Mouse (Mus musculus): Measurements from ENCODE around the gene Wwp2.

Wwp2 gene

GRCm38 (mm10) chr8:107555231-107555630 is 119.1 kb downstream of the Wwp2 start:
- in situ Hi-C loops (cut with MboI, MseI) = no loop called here

GRCm38 (mm10) chr8:107556511-107556936 is 120.4 kb downstream of the Wwp2 start:
- in situ Hi-C loops (cut with MboI, MseI) = no loop called here

- in situ Hi-C loops (cut with MboI, MseI) = no loop called here
Observed at GRCm38 (mm10) chr8:107560820-107561536, 124.8 kb downstream of the Wwp2 start.

DNA sequence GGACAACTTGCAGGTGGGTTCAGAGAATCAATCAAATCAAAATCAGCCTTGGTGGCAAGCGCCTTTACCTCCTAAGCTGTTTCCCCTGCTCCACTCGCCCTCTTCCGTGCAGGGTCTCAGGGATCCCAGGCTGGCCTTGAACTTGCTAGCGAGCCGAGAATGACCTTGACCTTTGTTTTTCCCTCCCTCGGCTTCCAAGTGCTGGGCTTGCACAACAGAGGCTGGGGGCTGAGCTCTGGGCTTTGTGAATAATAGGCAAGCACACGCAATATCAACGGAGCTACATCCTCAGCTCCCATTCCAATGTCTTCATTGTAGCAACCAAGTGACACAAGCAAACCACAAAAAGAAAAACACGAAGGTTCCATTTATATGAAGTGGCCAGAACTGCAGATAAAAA is 126.0 kb downstream of the Wwp2 start:
- in situ Hi-C loops (cut with MboI, MseI) = no loop called here

GRCm38 (mm10) chr8:107571046-107571445 is 134.9 kb downstream of the Wwp2 start:
- in situ Hi-C loops (cut with MboI, MseI) = no loop called here

GRCm38 (mm10) chr8:107571486-107572135 is 135.4 kb downstream of the Wwp2 start:
- in situ Hi-C loops (cut with MboI, MseI) = no loop called here

DNA sequence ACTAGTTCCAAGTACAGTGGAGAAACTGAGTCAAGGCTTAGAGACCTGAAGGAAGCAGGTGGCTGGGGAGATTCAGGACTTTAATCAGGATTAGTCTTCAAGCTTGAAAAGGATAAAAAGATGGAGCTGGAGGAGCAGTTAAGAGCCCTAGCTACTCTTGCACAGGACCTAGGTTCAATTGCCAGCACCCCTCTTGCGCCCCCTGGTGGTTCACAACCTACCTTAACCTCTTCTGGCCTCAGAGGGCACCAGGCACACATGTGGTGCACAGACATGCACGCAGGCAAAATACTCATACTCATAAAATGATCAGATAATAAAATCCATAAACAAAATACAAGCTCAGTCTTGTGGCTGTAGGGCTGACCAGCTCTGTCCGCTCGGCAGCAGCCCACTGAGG is 136.3 kb downstream of the Wwp2 start:
- in situ Hi-C loops (cut with MboI, MseI) = no loop called here

- in situ Hi-C loops (cut with MboI, MseI) = loop anchor here (5.0 kb wide), 1 partner anchor 122 kb away; no protein-coding TSS in a partner anchor
Observed at GRCm38 (mm10) chr8:107574771-107575170, 138.6 kb downstream of the Wwp2 start.

DNA sequence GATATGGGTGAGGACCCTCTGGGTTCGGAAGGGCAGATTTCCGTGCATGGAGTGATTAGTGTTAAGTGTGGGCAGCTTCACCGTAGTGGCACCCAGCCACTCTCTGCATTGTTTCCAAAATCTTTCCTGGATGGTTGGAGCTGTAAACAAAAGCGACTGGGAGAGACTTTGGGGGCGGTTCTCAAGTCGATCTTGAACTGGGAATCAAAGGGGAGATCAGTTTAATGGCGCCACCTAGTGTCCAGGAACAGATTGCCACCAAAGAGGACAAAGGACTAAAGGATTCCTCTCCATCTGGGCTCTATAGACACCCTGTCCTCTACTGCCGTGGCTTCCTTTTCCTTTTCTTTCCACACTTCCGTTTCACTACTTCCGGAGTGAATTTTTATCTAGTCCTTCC is 140.5 kb downstream of the Wwp2 start:
- in situ Hi-C loops (cut with MboI, MseI) = loop anchor here (5.0 kb wide), 1 partner anchor 124 kb away; no protein-coding TSS in a partner anchor

GRCm38 (mm10) chr8:107577640-107578039 is 141.5 kb downstream of the Wwp2 start:
- in situ Hi-C loops (cut with MboI, MseI) = loop anchor here (5.0 kb wide), 1 partner anchor 125 kb away; no protein-coding TSS in a partner anchor

DNA sequence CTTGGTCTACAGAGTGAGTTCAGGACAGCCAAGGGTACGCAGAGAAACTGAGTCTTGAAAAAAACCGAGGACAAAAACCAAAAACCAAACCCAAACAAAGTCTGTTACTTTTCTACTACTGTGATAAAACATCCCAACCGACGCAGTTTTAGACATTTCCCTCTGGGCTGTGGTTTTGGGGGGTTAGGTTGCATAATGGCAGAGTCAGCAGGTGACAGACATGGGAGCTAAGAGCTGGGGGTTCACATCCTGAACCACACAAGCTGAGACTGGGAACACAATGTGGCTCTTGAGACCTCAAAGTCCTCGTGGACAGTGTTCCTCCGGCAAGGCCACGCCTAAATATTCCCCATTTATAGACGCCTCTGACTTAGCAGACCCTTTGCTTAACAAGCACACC is 142.0 kb downstream of the Wwp2 start:
- in situ Hi-C loops (cut with MboI, MseI) = loop anchor here (5.0 kb wide), 1 partner anchor 126 kb away; no protein-coding TSS in a partner anchor

- in situ Hi-C loops (cut with MboI, MseI) = loop anchor here (5.0 kb wide), 1 partner anchor 126 kb away; no protein-coding TSS in a partner anchor
Observed at GRCm38 (mm10) chr8:107578541-107578940, 142.4 kb downstream of the Wwp2 start.

DNA sequence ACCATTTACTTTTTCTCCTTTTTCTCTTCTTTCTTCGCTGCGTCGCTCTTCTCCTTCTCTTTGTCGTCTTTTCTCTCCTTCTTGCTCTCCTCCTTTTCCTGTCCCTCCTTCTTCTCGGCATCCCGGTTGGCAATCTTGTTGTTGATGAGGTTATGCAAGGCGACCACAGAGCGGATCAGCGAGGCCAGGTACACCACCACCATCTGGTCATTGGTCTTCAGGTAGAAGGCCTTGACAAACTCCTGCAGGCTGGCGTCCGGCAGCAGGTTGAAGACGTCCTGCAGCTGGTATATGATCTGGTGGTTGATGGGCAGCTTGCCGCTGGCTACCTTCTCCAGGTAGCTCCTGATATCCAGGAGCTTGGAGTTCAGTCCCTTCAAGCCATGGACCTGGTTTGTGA is 144.7 kb downstream of the Wwp2 start:
- in situ Hi-C loops (cut with MboI, MseI) = no loop called here

GRCm38 (mm10) chr8:107581536-107581935 is 145.4 kb downstream of the Wwp2 start:
- in situ Hi-C loops (cut with MboI, MseI) = no loop called here

DNA sequence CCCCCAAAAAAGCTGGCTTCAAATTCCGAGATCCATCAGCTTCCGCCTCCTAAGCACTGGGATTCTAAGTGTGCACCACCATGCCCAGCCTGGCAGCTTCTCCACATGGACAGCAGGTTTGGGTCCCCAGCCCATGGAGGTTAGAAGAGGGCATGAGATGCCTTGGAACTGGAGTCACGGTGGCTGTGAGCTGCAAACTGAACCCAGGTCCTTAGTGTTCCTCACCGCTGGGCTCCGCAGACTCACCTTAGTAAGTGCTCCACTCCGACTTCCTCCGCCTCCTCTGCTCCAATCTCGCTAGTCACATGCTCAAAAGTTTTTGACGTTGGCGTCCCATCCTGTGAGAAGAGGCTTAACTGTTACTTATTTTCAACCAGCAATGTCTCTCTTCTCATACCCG is 146.0 kb downstream of the Wwp2 start:
- in situ Hi-C loops (cut with MboI, MseI) = no loop called here

DNA sequence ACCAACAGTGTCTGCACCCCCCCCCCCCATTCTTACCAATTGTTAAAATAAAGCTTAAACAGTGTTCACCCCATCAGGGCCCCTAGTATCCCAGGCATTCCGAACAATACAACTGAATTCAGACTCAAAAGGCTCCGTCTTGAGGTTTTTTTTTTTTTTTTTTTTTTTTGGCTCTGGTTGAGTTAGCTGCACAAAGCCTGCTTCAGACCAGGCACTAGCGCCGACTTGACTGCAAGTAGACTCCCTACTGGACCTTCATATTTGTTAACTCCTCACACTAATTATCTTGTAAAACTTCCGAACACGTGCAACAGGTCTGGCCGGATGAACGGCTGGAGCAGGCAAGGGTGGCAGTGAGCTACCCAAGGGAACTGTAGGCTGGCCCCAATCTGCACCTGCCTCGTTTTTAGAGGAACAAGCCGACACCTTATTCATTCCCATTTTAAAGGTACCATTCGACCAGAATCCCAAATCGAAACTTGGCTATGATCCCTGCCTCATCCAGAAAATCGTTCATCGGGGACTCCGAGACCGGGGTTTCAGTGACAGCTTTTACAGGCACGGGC is 151.3 kb downstream of the Wwp2 start:
- in situ Hi-C loops (cut with MboI, MseI) = no loop called here

GRCm38 (mm10) chr8:107587995-107588780 is 152.0 kb downstream of the Wwp2 start, which contains the start of gene Psmd7:
Psmd7 (minus strand) TSS chr8:107588464.
- in situ Hi-C loops (cut with MboI, MseI) = no loop called here

DNA sequence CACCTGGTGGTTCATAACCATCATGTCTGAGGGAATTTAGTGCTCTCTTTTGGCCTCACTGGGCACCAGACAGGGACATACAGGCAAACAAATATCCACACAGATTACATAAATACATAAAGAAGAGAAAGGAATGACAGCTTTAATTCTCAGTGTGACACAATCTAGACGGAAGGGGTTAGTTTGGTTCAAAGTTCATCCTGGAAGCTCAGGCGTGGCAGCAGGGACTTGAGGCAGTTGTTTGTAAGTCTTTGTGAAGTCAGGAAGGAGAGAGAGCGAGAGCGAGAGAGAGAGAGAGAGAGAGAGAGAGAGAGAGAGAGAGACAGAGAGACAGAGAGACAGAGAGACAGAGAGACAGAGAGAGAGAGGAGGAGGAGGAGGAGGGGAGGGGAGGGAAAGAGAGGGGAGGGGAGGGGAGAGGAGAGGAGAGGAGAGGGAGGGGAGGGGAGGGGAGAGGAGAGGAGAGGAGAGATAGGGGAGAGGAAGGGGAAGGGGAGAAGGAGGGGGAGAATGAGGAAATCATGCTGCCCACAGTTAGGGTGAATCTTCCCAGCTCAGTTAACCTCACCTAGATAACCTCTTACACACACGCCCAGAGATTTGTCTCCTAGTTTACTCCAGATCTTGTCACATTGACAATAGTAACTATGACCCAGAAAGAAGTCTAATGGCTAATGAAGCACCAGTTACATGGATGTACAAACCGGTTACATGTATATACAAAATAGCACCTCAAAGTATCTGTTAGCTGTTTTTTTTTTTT is 158.0 kb downstream of the Wwp2 start:
- in situ Hi-C loops (cut with MboI, MseI) = no loop called here

DNA sequence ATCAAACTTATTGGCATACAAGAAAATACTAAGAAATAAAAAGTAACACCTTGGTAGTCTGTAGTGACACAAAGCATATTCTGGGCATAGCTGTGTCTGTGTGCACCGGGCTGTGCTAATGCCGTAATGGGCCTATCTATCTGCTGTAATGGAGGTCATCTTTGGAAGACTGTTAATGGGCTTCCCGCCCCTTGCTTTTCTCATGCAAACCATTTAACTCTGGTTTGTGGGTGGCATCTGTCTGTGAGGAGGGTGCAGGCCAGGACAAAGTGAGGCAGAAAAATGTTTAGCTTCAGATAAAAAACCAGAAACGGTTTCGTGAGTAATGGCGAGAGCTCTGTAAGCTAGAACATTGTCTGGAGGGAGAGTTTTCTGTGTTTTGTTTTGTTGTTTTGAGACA is 158.7 kb downstream of the Wwp2 start:
- in situ Hi-C loops (cut with MboI, MseI) = no loop called here

DNA sequence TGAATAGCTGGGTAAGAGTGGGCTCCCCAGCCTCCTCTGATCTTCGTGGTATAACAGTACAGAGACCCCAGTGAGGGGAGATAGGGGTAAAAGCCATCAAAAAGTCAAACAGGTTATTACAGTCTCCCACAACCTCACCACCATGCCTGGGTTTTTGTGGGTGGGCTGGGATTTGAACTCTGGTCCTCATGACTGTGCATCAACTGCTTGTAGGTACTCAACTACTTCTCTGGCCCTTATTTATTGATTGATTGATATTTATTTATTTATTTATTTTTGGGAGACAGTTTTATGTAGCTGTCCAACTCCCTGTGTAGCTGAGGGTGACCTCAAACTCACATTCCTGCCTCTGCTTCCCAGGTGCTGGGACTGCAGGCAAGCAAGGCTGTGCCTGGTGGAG is 161.6 kb downstream of the Wwp2 start:
- in situ Hi-C loops (cut with MboI, MseI) = no loop called here

- in situ Hi-C loops (cut with MboI, MseI) = loop anchor here (10.0 to 25.0 kb wide), 3 partner anchors 95 to 1138 kb away; no protein-coding TSS in a partner anchor
Observed at GRCm38 (mm10) chr8:107599691-107600090, 163.5 kb downstream of the Wwp2 start.
